Mouse (Mus musculus) embryonic fibroblast, embryonic 13.5 days (primary cell): ENCODE results near the gene Nek2.

Source experiments
- CTCF ChIP-seq: IDR thresholded peaks from 2 replicates; pipeline ENCODE4 v1.5.1; 2011; ENCODE audit warnings: mild to moderate bottlenecking, control low read depth, low read length, moderate library complexity, borderline replicate concordance; ENCODE audit not compliant: insufficient read depth
- POLR2A ChIP-seq: IDR thresholded peaks from 2 replicates; pipeline ENCODE4 v1.6.1; 2011; ENCODE audit warnings: low read depth, mild to moderate bottlenecking, control low read depth, low read length, moderate library complexity

DNA sequence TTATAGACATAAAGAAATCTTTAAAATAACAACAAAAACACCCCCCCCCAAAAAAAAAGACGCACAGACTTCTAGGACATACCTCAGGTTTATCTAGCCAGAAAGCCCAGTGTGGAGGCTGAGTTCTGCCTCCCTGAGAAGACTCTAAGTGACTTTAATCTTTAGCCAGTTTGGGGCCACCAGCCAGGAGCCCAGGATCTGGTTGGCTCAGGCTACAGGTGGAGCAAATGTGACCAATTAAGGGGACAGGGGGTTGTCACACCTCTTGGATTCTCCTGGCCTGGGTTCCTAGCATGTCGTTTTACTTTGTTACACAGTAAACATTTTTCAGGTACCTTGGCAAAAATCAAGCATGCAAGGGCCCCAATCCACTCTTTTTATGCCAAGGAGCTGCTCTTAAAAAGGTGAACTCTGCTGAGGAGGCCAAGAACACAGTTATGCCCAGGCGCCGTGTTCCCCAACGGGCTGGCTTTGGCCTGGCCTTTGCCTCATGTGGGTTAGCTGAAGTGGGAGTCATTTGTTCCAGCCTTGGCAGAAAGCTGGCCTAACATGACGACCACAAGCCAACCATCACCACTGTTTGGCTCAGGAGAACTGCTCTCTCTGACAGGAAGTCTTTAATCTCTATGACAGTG, 50.9 kb downstream of the Nek2 start:
- no peak for TF ChIP-seq CTCF
- no peak for TF ChIP-seq POLR2A
